Comparison of ENCODE assay signal across 21 mouse cellular contexts in the genomic region with DNA sequence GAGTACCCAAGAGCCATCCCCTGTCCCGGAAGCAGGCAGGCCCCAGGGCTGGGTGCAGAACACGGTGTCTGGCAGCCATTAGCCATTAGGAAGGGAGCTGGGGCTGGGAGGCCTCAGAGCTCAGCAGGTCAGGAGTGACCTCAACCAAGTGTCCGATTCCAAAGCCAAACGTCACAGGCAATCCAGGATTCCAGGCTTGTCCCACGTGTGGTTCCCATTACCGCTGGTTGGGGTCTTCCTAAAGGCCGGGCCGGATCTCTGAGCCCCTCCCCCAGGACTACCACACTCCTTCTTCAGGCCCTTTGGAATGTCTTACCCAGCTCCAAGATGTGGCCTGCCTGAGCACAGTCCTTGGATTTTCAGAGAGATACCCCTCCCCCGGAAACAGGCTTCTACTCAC. TPM values are rescaled to one million over a fixed set of nuclear protein-coding genes. Genes with fewer than 3 reads are reported as not detected.
DNase-seq lines count a peak whose midpoint lies in the region; ATAC-seq and TF ChIP-seq lines count a peak whose summit lies in the region.
"Had no signal": no experiment of that assay in that cellular context is flagged by ENCODE, and none has a peak within 500 bp of the region (broad histone marks: within the 10 kb centered on the region; RNA-seq: fewer than 3 reads in every experiment).

No protein-coding gene starts in this region.

- 54% methylated on average over 9 of the region's 9 CpGs for WGBS in forebrain, embryonic 10.5 days
- 71% methylated on average over 9 of the region's 9 CpGs for WGBS in forebrain, embryonic 16.5 days
- 93% methylated on average over 9 of the region's 9 CpGs for WGBS in thymus, adult 2 months

- H3K27me3 ChIP-seq in forebrain, embryonic 10.5 days (ENCODE audit: poor library complexity, severe bottlenecking): peaks cover 90% of the 10 kb centered on the region
- no peaks in the 10 kb centered on the region for H3K27me3 ChIP-seq in forebrain, embryonic 16.5 days (replicated peaks; ENCODE audit: control insufficient read depth, insufficient read depth, low read length)
- H3K27me3 ChIP-seq in thymus, adult 2 months (ENCODE audit: control insufficient read depth, insufficient read depth, low read length): peaks cover 2% of the 10 kb centered on the region; the same call in 1 of the 2 replicates
- H3K27me3 ChIP-seq: embryonic facial prominence, embryonic 15.5 days had no signal

- peak overlapping the region; percentile 1; the same call in 1 of the 2 replicates for H3K4me3 ChIP-seq in forebrain, embryonic 10.5 days
- no peak overlapping the region for H3K4me3 ChIP-seq in forebrain, embryonic 16.5 days (replicated peaks; ENCODE audit: low read length)
- H3K4me3 ChIP-seq in thymus, adult 2 months (ENCODE audit: control insufficient read depth, insufficient read depth, low read length): no peak overlapping the region
- H3K4me3 ChIP-seq: embryonic facial prominence, embryonic 15.5 days; layer of hippocampus, adult 2 months had no signal

- peak overlapping the region; percentile 76 for H3K27ac ChIP-seq in forebrain, embryonic 10.5 days
- H3K27ac ChIP-seq in forebrain, embryonic 16.5 days (ENCODE audit: low read length): no peak overlapping the region
- H3K27ac ChIP-seq in thymus, adult 2 months (ENCODE audit: control insufficient read depth, insufficient read depth, low read length): no peak overlapping the region
- H3K27ac ChIP-seq: embryonic facial prominence, embryonic 15.5 days; layer of hippocampus, adult 2 months had no signal

- no peak overlapping the region for H3K4me2 ChIP-seq in forebrain, embryonic 16.5 days (ENCODE audit: low read length)
- H3K4me2 ChIP-seq: embryonic facial prominence, embryonic 15.5 days had no signal

- H3K9ac ChIP-seq in forebrain, embryonic 16.5 days (replicated peaks; ENCODE audit: low read depth, low read length): no peak overlapping the region
- H3K9ac ChIP-seq: embryonic facial prominence, embryonic 15.5 days had no signal

- no peak for TF ChIP-seq CTCF in thymus, adult 2 months (IDR thresholded peaks at IDR 0.05; ENCODE audit: borderline replicate concordance, control insufficient read depth, extremely low read depth, insufficient read depth, low read length, poor library complexity)

- no peak for ATAC-seq in forebrain, embryonic 16.5 days
- no peak for ATAC-seq in CD4-positive, CD25-positive, alpha-beta regulatory T cell, adult 4 months

- H3K4me1 ChIP-seq in forebrain, embryonic 10.5 days: peaks cover 79% of the 10 kb centered on the region
- peaks cover 18% of the 10 kb centered on the region for H3K4me1 ChIP-seq in forebrain, embryonic 16.5 days (replicated peaks; ENCODE audit: control insufficient read depth, insufficient read depth, low read length)
- H3K4me1 ChIP-seq in thymus, adult 2 months (replicated peaks; ENCODE audit: control insufficient read depth, insufficient read depth, low read length): no peaks in the 10 kb centered on the region

- TF ChIP-seq POLR2A in thymus, adult 2 months (IDR thresholded peaks at IDR 0.05; ENCODE audit: control insufficient read depth, extremely low read depth, insufficient read depth, low read length, poor library complexity): no peak

- DNase-seq in forebrain, embryonic 10.5 days (ENCODE audit: extremely low spot score, low spot score): peak; percentile 57
- DNase-seq in retina, embryonic 14.5 days (ENCODE audit: low spot score): peak; percentile 24
- DNase-seq in retina, postnatal 1 day: no peak
- DNase-seq in forelimb bud, embryonic 11.5 days (ENCODE audit: low read depth, low spot score): peak; percentile 69
- no peak for DNase-seq in thymus, adult 2 months
- no peak for DNase-seq in lung, adult 18-20 months
- DNase-seq: adrenal gland, postnatal 25 days; cerebellum, adult 9-11 months; kidney, postnatal 10 days; left cerebral cortex, postnatal 4 days; thymus, postnatal 4 days had no signal

- no peaks in the 10 kb centered on the region for H3K36me3 ChIP-seq in forebrain, embryonic 10.5 days (replicated peaks)
- no peaks in the 10 kb centered on the region for H3K36me3 ChIP-seq in forebrain, embryonic 16.5 days (ENCODE audit: control insufficient read depth, insufficient read depth)
- H3K36me3 ChIP-seq in thymus, adult 2 months (ENCODE audit: control insufficient read depth, insufficient read depth, low read length): no peaks in the 10 kb centered on the region
- H3K36me3 ChIP-seq: embryonic facial prominence, embryonic 15.5 days had no signal

- no peaks in the 10 kb centered on the region for H3K9me3 ChIP-seq in forebrain, embryonic 10.5 days
- no peaks in the 10 kb centered on the region for H3K9me3 ChIP-seq in forebrain, embryonic 16.5 days (ENCODE audit: control insufficient read depth, low read length)
- H3K9me3 ChIP-seq: embryonic facial prominence, embryonic 15.5 days had no signal

RNA-seq across cellular contexts. Expression of a gene that starts 16.6 kb away (rescaled TPM):
- polyA plus RNA-seq in forebrain, embryonic 10.5 days (2016; fragmentation: Nextera tagmentation; extraction: Ambion mirVana): 0.80 and 0.82 TPM in 2 replicates
- 0.05 TPM in 1 of 2 replicates, not detected in the other for polyA plus RNA-seq in forebrain, embryonic 16.5 days (2015; fragmentation: Nextera tagmentation; extraction: Ambion mirVana)
- polyA plus RNA-seq in thymus, adult 2 months (2012; rRNA removed): 0.86 and 1.4 TPM in 2 replicates
- polyA plus RNA-seq in CD4-positive, CD25-positive, alpha-beta regulatory T cell, adult 4 months (2017; shearing (Covaris generic)): not detected

RNA-seq across cellular contexts. Expression of a gene that starts 20.6 kb away (rescaled TPM):
- polyA plus RNA-seq in forebrain, embryonic 10.5 days (2016; fragmentation: Nextera tagmentation; extraction: Ambion mirVana): not detected in 2 replicates
- polyA plus RNA-seq in forebrain, embryonic 16.5 days (2015; fragmentation: Nextera tagmentation; extraction: Ambion mirVana): not detected in 2 replicates
- not detected in 2 replicates for polyA plus RNA-seq in thymus, adult 2 months (2012; rRNA removed)
- not detected for polyA plus RNA-seq in CD4-positive, CD25-positive, alpha-beta regulatory T cell, adult 4 months (2017; shearing (Covaris generic))
- polyA plus RNA-seq: embryonic facial prominence, embryonic 15.5 days; forebrain, embryonic 11.5 days; heart, embryonic 14.5 days; intestine, embryonic 16.5 days; liver, embryonic 16.5 days; neural tube, embryonic 14.5 days; testis, adult 2 months had no signal

RNA-seq across cellular contexts. Expression of a gene that starts 33.3 kb away (rescaled TPM):
- 8.0 and 8.1 TPM in 2 replicates for polyA plus RNA-seq in forebrain, embryonic 10.5 days (2016; fragmentation: Nextera tagmentation; extraction: Ambion mirVana)
- polyA plus RNA-seq in forebrain, embryonic 16.5 days (2015; fragmentation: Nextera tagmentation; extraction: Ambion mirVana): 8.0 and 8.4 TPM in 2 replicates
- polyA plus RNA-seq in thymus, adult 2 months (2012; rRNA removed): 27.2 and 34.2 TPM in 2 replicates
- 1 to 10 TPM; 3.8 to 5.2 TPM for polyA plus RNA-seq in CD4-positive, CD25-positive, alpha-beta regulatory T cell, adult 4 months (2017; shearing (Covaris generic))

RNA-seq across cellular contexts. Expression of a gene that starts 47.8 kb away (rescaled TPM):
- polyA plus RNA-seq in forebrain, embryonic 10.5 days (2016; fragmentation: Nextera tagmentation; extraction: Ambion mirVana): not detected in 2 replicates
- polyA plus RNA-seq in forebrain, embryonic 16.5 days (2015; fragmentation: Nextera tagmentation; extraction: Ambion mirVana): not detected in 2 replicates
- polyA plus RNA-seq in thymus, adult 2 months (2012; rRNA removed): not detected in 2 replicates
- polyA plus RNA-seq in CD4-positive, CD25-positive, alpha-beta regulatory T cell, adult 4 months (2017; shearing (Covaris generic)): not detected
- polyA plus RNA-seq: embryonic facial prominence, embryonic 15.5 days; forebrain, embryonic 11.5 days; heart, embryonic 14.5 days; intestine, embryonic 16.5 days; liver, embryonic 16.5 days; neural tube, embryonic 14.5 days had no signal

Comparison
In these comparisons a context has a peak if more than half of its experiments do, and no peak if none do; other contexts are left out.
1. DNase-seq: peak in forebrain, embryonic 10.5 days (single experiment), retina, embryonic 14.5 days (single experiment) and forelimb bud, embryonic 11.5 days (single experiment); none in retina, postnatal 1 day (single experiment), thymus, adult 2 months (single experiment) and lung, adult 18-20 months (0 of 2).